Mouse (Mus musculus) embryonic stem cell, embryonic (primary cell): ENCODE measurements around the gene Mycl.

Source experiments
- CTCF ChIA-PET, 4 experiments: fragments of 300-600 bp in 2 of 4; fragments of 350-600 bp in 2 of 4; sonication (Branson Sonifier 250); formaldehyde crosslinking; loops; one replicate each; lab custom pipeline; 2022; ENCODE audit warnings: inconsistent platforms in 2 of 4; lab: Charles Lee
- POLR2A ChIA-PET, 4 experiments: fragments of 300-600 bp in 2 of 4; fragments of 350-600 bp in 2 of 4; sonication (Branson Sonifier 250); formaldehyde crosslinking; loops; one replicate each; lab custom pipeline; 2022; ENCODE audit warnings: antibody characterized with exemption in 4 of 4, inconsistent platforms in 1 of 4; lab: Charles Lee

Gene Mycl

DNA sequence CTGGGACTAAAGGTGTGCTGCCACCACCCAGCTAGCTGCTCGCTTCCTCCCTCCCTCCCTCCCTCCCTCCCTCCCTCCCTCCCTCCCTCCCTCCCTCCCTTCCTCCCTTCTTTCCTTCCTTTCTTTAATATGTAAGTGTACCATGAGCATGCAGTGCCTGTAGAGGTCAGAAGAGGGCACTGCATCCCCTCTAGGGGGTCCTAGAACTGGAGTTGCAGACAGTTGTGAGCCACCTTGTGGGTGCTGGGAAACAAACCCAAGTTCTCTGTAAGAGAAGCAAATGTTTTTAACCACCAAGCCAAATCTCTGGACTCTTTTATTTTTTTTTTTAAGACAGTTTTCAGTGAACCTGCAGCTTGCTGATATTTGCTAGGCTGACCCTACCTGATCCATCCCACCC is 27.4 kb downstream of the Mycl start:
- CTCF ChIA-PET, result interaction anchor here in 2 of 4 experiments (0.8 to 4.6 kb wide), 7 partner anchors 10 to 60 kb away, joined by 3 to 32 read pairs (median 4); partner anchors contain the start of gene Mycl (in 2 of the 2)
- POLR2A ChIA-PET, result interaction anchor here in 2 of 4 experiments (0.8 to 4.5 kb wide), 7 partner anchors 12 to 49 kb away, joined by 4 to 31 read pairs (median 4); partner anchors contain the start of gene Mycl (in 2 of the 2)

DNA sequence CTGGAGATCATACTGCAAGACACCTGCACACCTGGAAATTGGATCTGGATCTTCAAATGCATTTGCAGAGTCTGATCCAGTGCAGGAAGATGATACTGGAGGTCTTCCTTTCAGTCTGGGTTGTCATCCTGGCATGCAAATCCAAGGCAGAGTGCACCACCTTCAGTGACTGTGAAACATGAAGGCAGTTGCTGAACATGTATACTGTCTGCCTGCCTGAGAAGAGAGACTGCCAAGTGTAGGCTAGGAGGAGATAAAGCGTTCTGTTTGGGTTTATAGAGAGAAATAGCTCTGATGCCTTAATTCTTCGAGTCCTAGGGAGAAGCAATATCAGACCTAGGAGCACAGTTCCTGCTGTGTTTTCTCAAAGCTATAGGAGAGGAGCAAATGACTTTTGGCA is 30.0 kb downstream of the Mycl start:
- ChIA-PET POLR2A (interaction anchor here in 3 of 4 experiments (0.7 to 3.8 kb wide), 10 partner anchors 9 to 719 kb away, joined by 3 to 20 read pairs (median 4); partner anchors contain the start of genes Trit1 (in 3 of the 3), Cap1 (in 1 of the 3) and Mycl (in 1 of the 3)), CTCF (interaction anchor here in 3 of 4 experiments (0.6 to 1.6 kb wide), 5 partner anchors 9 to 46 kb away, joined by 3 to 4 read pairs (median 3); partner anchors contain the start of gene Trit1 (in 1 of the 3))

DNA sequence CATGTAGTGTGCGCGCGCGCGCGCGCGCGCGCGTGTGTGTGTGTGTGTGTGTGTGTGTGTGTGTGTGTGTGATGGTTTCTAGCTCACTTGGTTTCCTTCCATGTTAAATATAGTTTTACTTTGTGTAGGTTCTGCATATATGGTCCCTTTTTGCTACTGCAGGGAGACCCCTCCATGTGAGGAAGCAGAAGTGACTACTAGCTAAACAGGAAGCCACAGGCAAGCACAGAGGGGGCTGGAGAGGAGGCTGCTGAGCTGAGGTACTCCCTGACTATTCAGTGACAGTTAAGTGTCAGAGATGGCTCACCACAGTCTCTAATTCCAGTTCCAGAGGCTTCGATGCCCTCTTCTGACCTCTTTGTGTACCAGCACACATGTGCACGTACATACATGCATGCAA is 30.7 kb downstream of the Mycl start:
- POLR2A ChIA-PET, result interaction anchor here in 3 of 4 experiments (0.7 to 3.8 kb wide), 9 partner anchors 10 to 140 kb away, joined by 3 to 20 read pairs (median 4); partner anchors contain the start of genes Trit1 (in 3 of the 3), Cap1 (in 1 of the 3) and Mycl (in 1 of the 3)
- CTCF ChIA-PET, result interaction anchor here in 3 of 4 experiments (0.6 to 1.6 kb wide), 5 partner anchors 10 to 64 kb away, joined by 3 to 4 read pairs (median 3); partner anchors contain the start of gene Trit1 (in 1 of the 3)

- CTCF ChIA-PET, result interaction anchor here in 2 of 4 experiments (1.3 to 1.6 kb wide), 2 partner anchors 45 kb away, joined by 3 to 4 read pairs; no protein-coding TSS in a partner anchor
- POLR2A ChIA-PET, result interaction anchor here in 1 of 4 experiments (0.9 to 3.8 kb wide), 2 partner anchors 19 to 31 kb away, joined by 3 to 20 read pairs; partner anchors contain the start of gene Mycl
These were observed 31.1 kb downstream of the Mycl start for GRCm38 (mm10) chr4:123026597-123026996.

GRCm38 (mm10) chr4:123034841-123035240 is 39.4 kb downstream of the Mycl start:
- ChIA-PET CTCF (interaction anchor here in 3 of 4 experiments (0.5 to 0.8 kb wide), 3 partner anchors 37 to 710 kb away, joined by 3 to 6 read pairs (median 3); no protein-coding TSS in a partner anchor), POLR2A (interaction anchor here in 3 of 4 experiments (0.6 to 2.0 kb wide), 11 partner anchors 10 to 485 kb away, joined by 3 to 5 read pairs (median 4); partner anchors contain the start of genes Trit1 (in 2 of the 3) and Cap1 (in 1 of the 3))

DNA sequence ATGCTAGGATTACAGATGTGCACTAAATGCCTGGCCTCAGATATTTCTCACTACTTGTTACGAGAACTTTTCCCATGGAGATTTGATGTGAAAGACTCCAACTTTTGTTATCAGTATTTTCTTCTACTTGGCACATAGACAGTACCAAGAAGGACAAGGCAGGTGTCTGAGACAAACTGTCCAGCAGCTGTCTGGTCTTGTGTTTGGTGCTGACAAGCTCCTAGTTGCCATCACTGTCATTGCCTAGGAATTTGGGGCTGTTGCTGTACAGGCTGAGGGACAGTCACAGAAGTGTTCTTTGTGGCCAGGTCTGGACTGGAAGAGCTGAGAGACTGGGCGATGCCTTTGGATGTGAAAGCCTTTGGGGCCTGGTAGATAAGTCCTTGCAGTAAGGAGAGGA is 40.2 kb downstream of the Mycl start:
- POLR2A ChIA-PET, result interaction anchor here in 2 of 4 experiments (1.3 to 1.7 kb wide), 3 partner anchors 11 to 37 kb away, joined by 4 to 5 read pairs (median 4); no protein-coding TSS in a partner anchor
- CTCF ChIA-PET, result no interaction called here

DNA sequence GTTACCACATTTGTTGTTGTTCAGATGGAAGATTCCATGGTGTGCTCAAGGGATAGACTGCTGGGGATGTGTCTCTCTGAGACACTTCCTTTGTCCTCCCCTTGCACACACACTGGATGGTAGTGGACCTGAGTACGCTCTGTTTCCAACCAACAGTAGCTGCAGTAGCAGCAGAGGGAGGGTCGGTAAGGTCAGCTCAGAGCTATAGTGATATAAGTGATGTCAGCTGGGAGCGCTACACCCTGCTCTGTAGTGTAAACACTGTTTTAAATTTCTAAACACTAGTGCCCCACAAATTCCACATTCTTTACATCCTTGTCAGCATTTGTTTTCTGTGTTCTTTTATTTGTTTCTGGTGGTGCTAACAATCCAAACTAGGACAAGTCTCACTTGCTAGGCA is 41.3 kb downstream of the Mycl start:
- ChIA-PET POLR2A (interaction anchor here in 3 of 4 experiments (0.6 to 1.4 kb wide), 8 partner anchors 9 to 1993 kb away, joined by 3 to 5 read pairs (median 4); no protein-coding TSS in a partner anchor), CTCF (interaction anchor here in 2 of 4 experiments (0.6 to 2.0 kb wide), 3 partner anchors 13 to 158 kb away, joined by 4 read pairs; partner anchors contain the start of gene Mycl (in 1 of the 2))

GRCm38 (mm10) chr4:123041131-123041530 is 45.7 kb downstream of the Mycl start:
- ChIA-PET POLR2A (no interaction called here), CTCF (no interaction called here)

- CTCF ChIA-PET, result no interaction called here
- POLR2A ChIA-PET, result interaction anchor here in 3 of 4 experiments (0.8 to 4.0 kb wide), 5 partner anchors 10 to 49 kb away, joined by 3 to 14 read pairs (median 4); partner anchors contain the start of gene Mycl (in 2 of the 3)
These were observed 48.4 kb downstream of the Mycl start for GRCm38 (mm10) chr4:123043858-123044257.

DNA sequence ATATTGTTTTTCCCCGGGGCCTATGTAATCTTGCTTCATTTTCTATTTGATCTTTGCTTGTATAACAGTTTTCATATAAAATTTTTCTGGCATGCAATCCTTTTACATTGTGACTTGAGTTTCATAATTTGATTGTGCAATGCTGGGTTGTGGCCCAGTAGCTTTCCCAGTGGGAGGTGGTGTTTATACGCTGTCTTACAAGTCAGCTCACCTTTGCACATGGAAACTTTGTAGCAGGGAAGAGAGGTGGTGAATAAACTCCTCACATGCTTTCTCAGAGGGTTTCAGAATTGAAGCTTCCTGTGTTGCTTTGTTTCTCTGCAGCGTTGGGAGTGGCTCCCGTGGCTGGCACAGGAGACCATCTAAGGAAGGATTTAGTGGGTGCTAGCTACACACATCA is 49.4 kb downstream of the Mycl start:
- POLR2A ChIA-PET, result interaction anchor here in 3 of 4 experiments (0.6 to 4.0 kb wide), 10 partner anchors 9 to 159 kb away, joined by 3 to 14 read pairs (median 4); partner anchors contain the start of genes Cap1 (in 1 of the 3) and Mycl (in 1 of the 3)
- CTCF ChIA-PET, result interaction anchor here in 3 of 4 experiments (0.5 to 1.1 kb wide), 4 partner anchors 26 to 147 kb away, joined by 3 to 5 read pairs (median 4); partner anchors contain the start of gene Mycl (in 1 of the 3)

DNA sequence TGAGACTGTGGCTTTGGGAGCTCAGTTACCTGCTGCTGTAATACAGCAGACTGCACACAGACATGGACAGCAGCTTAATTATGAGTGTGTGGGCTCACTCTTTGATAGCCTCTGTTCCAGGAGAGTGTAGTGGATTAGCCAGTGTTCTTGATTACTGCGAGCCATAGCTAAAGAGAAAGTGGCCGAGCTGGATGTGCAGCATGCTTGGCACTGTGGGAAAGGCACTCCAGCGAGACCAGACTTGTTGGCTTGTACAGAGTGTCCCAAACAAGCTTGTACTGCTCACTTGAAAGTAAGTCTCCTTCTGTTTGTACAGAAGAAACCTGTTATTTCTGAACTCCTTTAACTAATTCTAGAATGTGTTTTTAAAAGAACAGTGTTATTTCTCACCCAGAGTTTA is 50.8 kb downstream of the Mycl start:
- ChIA-PET CTCF (interaction anchor here in 2 of 4 experiments (0.6 to 1.7 kb wide), 4 partner anchors 25 to 895 kb away, joined by 3 to 6 read pairs (median 4); partner anchors contain the start of gene Mycl (in 1 of the 2)), POLR2A (interaction anchor here in 3 of 4 experiments (0.7 to 4.0 kb wide), 16 partner anchors 9 to 51 kb away, joined by 3 to 14 read pairs (median 4); partner anchors contain the start of gene Mycl (in 1 of the 3))

- ChIA-PET POLR2A (interaction anchor here in 3 of 4 experiments (0.6 to 2.0 kb wide), 13 partner anchors 10 to 177 kb away, joined by 3 to 9 read pairs (median 5); partner anchors contain the start of gene Mycl (in 2 of the 3)), CTCF (interaction anchor here in 3 of 4 experiments (0.5 to 1.4 kb wide), 3 partner anchors 20 to 52 kb away, joined by 3 to 8 read pairs (median 8); no protein-coding TSS in a partner anchor)
These were observed 55.3 kb downstream of the Mycl start for GRCm38 (mm10) chr4:123050681-123051211.
